Mouse (Mus musculus) v-Abl transformed pro-B cells (cell line): ENCODE data around the gene Rasa1.

Source experiments
- in situ Hi-C, 2 experiments: fragments of 400-800 bp; cut with MboI; formaldehyde crosslinking; loops; one replicate each; pipeline ENCODE4 v1.15.1; 2025; ENCODE audit not compliant: unreplicated experiment in 2 of 2

Rasa1 gene

DNA sequence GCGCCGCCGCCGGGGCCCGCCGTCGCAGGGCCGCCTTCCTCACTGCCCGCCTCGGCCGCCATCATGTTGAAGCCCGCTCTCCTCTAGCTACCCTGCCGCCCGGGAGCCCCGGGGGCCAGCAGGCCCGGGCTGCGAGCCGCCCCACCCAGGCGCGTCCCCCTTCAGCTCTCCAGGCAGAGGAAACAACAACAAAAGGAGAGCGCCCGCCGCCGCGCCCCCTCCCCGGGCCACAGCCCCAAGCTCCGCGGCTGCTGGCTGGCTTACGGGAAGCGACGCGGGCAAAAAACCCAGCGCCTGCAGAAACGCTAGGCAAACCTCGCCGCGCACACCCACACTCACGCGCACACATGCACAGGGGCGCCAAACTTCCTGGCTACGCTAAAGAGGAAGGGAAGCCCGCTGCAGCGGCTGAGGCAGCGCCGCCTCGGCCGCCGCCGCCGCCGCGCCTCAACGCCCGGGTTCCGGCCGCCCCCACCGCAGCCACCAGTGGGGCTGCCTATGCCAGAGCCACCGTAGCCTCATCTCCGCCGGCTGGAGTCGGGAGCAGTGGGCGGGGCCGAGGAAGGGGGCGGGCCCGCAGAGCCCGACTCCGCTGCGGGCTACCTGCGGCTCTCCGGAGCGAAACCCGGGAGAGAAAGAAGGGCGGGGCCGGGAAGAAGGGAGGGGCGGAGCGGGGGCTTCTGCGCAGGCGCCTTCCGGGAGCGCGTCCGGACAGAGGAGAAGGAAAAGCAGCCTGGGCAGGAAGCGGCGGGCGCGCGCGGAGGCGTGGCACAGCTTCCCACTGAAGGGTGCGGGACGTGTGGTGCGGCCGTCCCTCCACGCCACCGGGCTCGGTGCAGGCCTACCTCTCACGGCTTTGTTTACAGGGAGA is at the start of gene Rasa1:
TSS of gene Rasa1 (minus strand) at position 288 of the 871 bp plus-strand sequence.
- in situ Hi-C loops: loop anchor here (5.0 to 25.0 kb wide), 4 partner anchors 97 to 1552 kb away; partner anchors contain the start of gene Cox7c (in 1 of the 2)

DNA sequence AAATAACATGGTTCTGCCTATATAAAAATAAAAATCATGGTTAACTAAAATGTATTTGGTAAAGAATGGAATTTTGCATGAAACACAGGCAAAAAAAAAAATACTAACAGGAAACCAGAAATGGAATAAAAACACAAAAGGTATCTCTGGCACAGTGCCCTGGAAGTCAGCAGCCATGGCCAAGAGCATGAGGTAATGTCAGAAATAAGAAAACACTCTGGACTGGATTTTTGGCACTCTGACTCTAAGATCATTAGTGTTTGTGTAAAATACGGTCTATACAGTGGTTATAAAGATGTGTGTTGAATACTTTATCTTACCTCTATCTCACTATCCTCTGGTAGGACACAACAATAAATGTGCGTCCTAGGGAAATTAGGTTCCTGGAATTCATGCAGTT is 22.6 kb upstream of the Rasa1 start:
- in situ Hi-C loops: no loop called here

DNA sequence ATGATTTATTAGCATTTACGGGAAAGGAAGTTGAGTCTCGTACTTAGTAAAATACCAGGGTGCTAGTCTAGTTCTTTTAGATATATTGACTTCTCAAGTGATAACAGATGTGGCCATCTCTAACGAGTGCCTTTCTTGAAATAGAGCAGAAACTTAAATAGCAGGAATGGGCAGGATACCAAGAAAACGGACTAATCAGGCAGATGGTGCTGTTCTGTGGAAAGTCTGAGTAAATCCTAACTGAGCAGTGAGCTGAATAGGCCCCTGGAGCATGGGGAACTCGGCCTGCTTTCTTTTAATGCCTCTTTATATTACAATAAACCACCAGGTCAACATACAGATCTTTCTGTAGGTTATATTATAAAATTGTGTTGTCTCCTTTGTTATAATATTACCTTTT is 22.0 kb upstream of the Rasa1 start:
- in situ Hi-C loops: no loop called here

DNA sequence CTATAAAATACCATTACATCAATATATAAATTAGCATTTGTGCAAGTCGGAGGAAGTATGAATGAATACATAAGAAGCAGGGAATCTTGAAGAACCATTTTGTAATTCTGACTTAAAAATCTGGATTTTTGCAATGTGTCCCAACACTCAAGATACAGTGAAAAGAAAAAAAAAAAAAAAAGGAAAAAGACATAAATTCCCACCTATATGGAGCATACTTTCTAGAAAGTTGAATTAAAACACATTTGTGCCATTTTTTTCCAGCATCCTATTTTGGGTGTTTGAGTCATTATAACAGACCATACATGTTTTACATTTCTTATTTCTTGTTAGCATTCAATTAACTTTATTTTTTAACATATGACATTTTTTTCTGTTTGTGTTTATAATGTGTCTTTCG is 21.6 kb upstream of the Rasa1 start:
- in situ Hi-C loops: no loop called here

DNA sequence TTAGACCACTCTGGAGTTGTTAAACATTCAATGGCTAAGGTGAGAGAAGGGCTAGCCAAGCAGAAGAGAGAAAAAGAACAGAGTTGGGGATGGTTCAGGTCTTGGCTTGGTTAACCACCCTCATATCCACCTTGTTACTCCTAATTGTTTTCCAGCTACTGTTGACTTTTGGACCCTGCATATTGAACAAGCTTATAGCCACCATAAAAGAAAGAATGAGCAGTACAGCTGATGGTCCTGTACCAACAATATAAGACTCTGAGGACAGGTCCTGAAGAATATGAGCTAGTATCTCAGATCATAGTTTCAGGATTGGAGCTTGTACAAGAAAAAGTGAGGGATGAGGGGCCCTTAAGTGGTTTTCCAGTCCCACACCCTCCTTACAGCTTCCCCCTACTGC is 17.1 kb upstream of the Rasa1 start:
- in situ Hi-C loops: no loop called here

DNA sequence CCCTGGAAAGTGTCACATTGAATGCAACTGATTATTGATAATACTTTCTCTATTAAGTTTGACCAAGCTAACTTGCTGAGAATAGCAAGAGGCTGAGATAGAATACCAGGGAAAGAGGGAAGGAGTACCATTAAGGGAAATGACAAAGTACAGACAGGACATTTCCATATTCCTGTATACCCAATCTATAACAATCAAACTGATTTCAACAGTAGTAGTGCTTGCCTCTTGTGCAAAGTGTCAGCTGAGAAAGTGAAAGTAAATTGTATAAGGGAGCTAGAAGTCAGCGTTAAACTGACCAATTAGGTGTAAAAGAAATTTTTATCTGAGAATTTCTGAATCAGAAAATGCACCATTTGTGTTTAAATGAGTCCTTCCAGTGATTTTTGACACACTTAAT is 1.7 kb upstream of the Rasa1 start:
- in situ Hi-C loops: loop anchor here in 1 of 2 experiments (25.0 kb wide), 2 partner anchors 747 to 1553 kb away; partner anchors contain the start of gene Cox7c

DNA sequence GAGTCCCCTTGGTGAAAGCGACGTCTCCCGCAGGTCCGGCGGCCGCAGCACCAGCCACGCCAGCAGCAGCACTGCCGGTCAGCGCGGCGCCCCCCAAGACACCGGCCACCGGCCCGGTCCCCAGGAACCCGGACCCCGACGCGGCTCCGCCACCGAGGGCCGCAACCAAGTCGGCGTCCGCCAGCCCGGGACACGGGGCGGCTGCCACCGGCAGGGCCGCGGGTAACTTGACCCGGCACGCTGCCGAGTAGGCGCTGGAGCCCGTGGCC is 422 bp downstream of the Rasa1 start:
- in situ Hi-C loops: loop anchor here (5.0 to 25.0 kb wide), 4 partner anchors 96 to 1551 kb away; partner anchors contain the start of gene Cox7c (in 1 of the 2)

DNA sequence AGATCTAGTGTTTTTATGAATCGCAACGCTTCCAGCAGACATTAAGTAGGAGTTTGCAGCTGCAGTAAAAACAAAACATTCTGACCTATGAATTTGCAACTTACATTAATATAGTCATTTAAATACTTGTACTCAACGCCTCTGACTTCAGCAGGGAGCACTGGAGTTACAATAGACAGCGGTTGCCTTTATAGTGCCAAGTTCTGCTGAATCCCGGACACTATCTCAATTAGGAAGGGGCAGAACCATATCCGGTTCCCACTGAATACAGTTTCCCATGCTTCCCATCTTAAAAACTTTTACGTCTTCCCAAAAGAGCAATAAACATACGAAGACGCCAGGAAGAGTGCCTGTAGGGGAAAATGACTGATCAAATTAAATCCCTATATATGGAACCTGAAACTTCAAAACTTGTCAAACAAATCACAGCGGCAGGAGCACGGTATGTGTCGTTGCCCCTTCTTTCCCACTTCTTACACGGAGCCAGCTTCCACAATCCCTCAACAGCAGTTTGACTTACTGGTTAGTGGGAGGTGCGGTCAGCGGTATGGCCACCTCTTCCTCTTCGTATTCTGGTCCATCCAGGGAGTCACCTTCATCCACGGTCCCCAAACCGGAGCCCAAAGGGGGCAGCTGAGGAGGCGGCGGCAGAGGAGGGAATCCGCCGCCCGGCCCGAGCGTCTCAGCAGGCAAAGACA is 905 bp downstream of the Rasa1 start:
- in situ Hi-C loops: loop anchor here (5.0 to 25.0 kb wide), 4 partner anchors 96 to 1551 kb away; partner anchors contain the start of gene Cox7c (in 1 of the 2)

DNA sequence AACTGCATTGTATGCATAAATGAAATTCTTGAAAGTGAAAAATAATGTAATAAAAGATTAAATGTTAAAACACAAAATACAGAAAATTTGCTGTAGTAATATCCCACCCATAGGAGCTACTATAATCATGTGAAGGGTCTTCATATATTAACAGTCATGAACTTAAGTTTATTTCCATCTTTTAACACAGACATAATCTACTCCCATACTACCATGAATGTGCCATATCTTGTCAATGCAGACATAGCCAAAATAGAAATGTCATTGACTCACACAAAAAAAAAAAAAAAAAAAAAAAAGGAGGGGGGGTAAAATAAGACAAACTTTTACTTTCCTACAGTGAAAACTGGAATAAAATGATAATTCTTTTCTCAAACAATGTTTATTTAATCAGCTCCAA is 6.3 kb downstream of the Rasa1 start:
- in situ Hi-C loops: loop anchor here in 1 of 2 experiments (25.0 kb wide), 2 partner anchors 755 to 1545 kb away; partner anchors contain the start of gene Cox7c

DNA sequence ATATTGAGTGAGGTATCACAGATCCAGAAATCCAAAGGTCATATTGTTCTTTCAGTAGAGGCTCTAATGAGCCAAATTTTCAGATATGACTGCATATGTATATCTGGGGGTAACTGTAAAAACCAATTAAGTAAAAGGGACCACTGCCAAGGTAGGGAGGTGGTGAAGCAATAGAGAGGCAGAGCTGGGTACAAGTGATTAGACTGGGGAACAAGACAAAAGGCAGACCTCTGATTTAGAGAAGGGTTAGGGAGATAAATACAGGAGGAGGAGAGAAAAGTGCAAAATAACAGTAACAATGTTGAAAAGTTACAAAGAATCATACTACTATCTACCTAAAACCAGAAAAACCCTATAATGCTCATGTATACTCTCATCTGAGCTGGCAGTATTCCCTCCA is 10.0 kb downstream of the Rasa1 start:
- in situ Hi-C loops: loop anchor here in 1 of 2 experiments (25.0 kb wide), 2 partner anchors 758 to 1542 kb away; partner anchors contain the start of gene Cox7c

DNA sequence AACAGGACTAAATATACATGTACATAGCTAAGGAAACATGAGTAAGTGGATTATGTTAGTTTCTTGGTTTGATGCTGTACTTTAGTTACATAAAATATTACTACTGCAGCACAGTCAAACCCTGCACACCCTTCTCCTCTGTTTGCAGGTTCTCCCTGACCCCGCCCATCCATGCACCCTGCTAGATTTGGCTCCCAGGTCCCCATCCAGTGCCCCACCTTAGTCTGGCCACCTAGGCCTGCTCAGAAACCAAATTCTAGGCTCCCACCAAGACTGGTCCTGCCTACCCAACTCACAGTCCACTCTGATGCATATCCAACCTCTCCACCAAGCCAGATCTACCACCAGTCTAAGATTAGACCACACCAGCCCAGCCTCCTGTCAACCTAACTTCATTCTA is 14.4 kb downstream of the Rasa1 start:
- in situ Hi-C loops: no loop called here

DNA sequence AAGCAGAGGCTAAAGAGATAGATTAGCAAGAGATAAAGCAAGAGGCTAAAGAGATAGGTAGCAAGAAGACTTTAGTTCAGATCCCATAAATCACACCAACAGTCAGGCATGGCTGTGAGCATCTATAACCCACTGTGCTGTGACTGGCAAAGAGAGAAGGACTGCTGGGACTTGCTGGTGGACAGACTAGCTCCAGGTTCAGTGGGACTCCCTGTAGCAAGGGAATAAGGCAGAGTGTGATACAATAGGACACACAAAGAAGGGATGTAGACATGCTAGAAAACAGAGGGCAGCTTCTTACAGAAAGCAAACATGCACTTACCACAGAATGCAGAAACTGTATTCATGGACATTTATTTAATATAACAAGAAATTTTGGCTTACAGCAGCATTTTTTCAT is 15.1 kb downstream of the Rasa1 start:
- in situ Hi-C loops: no loop called here

DNA sequence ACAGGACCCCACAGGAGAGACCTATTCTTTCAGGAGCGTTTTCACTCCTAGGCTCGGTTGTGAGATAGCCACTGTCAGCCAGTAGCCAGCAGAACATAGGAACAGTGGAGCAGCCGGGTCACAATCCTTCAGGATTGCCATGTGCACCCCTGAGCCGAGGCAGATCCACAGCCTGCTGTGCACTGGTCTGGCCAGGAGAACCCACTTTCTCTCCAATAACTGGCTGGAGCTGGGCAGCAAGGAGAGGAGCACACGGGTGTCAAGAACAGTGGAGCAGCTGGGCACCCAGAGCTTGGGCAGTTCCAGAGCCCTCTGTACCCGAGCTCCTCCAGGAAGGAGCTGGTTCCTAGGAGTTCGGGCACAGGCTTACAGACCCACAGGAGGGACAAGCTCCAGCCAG is 50.2 kb downstream of the Rasa1 start:
- in situ Hi-C loops: no loop called here

DNA sequence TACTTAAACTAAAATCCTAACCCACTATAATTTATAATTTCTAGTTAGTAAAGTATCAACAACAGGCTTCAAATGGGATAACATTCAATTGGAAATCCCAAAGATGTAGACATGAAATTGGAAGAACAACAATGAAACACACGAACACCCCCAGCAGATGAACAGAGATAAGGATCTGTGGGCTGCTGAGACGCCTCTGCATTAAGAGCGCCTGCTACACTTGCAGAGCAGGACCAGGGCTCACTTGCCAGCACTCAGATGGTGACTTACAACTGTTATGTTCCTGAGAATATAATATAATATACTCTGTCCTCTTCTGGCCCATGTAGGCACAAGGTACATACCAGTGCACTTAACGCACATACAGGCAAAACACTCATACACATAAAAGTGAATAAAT is 70.3 kb downstream of the Rasa1 start:
- in situ Hi-C loops: no loop called here

DNA sequence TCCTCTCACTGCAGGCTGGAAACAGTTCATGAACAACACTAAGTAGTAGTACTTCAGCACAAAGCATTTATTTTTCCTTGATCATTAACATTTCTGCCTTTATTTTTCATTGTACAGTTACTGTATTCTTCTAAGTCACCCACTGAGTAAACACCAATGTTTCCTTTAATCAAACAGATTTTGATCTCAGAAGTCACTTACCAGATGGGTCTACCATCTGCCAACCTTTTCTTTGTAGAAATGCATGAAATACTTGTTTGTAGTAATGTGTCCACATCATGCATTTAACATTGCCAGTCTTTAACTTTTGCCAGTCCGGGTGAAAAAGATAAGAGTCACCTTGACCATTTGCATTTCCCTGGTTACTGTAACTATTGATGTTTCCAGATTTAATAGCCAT is 78.6 kb downstream of the Rasa1 start:
- in situ Hi-C loops: no loop called here

DNA sequence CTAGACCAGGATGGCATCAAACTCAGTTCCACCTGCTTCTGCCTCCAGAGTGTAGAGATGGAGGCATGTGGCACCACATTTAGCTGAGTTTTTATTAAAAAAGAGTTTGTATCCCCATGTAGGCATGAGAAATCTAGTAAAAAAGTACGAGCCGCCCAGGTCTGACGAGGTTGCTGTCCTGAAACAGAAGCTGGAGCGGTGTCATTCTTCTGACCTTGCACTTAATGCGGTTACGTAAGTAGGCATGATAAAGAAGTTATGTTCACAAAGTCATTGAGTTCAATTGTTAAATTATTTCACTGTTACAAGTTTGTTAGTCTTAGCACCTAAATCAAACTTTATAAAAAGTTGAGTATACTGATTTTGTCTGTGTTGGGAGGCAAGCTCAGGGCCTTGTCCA is 80.3 kb downstream of the Rasa1 start:
- in situ Hi-C loops: no loop called here

DNA sequence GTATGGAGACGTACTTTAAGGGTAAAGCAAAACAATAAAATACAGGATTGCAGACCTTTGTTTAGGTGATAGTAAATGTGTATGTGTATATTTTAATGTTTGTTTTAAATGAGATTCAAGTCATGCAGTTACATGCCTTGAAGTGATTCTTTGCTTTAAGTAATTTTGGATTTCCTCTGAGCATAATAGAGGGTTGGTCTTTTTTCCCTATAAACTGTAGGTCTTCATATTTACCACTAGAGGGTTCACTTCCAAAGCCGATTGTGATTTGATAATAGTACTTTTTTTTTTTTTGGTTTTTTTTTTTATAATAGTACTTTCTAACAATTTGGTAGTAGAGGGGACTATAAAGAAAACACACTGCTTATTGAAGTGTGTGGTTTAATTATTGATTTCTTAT is 81.4 kb downstream of the Rasa1 start:
- in situ Hi-C loops: no loop called here

DNA sequence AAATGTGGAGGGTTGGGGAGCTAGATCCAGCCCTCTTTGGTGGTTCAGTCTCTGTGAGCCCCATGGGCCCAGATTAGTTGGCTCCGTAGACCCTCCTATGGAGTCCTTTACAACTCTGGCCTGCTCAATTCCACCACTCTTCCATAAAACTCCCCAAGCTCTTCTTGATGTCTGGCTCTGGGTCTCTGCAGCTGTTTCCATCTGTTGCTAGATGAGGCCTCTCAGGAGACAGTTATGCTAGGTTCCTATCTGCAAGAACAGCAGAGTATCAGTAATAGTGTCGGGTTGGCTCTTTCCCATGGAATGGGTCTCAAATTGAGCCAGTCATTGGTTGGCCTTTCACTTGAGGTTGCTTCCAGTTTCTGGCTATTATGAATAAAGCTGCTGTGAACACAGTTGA is 97.7 kb downstream of the Rasa1 start:
- in situ Hi-C loops: loop anchor here (5.0 to 25.0 kb wide), 3 partner anchors 96 to 846 kb away; partner anchors contain the start of genes Cox7c (in 2 of the 2) and Rasa1 (in 1 of the 2)

DNA sequence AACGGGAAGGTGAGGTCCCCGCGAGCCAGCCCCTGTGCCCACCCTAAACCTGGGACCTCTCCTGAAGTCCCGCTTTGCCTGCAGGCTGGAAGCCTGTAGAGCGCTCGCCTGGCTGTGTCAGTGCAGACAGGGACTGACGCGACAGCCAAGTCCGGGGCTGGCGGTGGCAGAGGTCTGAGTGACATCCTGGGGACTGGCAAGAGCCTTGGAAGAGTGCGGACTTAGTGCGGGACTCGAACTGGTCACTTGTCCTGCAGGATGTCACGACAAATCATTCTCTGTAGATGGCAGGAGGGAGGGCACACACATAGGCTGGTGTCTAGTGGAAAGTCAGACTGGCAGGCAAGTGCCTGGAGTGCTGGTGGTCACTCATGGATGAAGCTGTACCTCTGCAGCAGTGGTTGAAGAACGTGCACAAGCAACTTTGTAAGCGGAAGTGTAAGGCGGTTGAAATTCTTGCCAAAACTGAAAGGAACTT is 99.2 kb downstream of the Rasa1 start:
- in situ Hi-C loops: loop anchor here (5.0 to 25.0 kb wide), 3 partner anchors 98 to 848 kb away; partner anchors contain the start of genes Cox7c (in 2 of the 2) and Rasa1 (in 1 of the 2)

DNA sequence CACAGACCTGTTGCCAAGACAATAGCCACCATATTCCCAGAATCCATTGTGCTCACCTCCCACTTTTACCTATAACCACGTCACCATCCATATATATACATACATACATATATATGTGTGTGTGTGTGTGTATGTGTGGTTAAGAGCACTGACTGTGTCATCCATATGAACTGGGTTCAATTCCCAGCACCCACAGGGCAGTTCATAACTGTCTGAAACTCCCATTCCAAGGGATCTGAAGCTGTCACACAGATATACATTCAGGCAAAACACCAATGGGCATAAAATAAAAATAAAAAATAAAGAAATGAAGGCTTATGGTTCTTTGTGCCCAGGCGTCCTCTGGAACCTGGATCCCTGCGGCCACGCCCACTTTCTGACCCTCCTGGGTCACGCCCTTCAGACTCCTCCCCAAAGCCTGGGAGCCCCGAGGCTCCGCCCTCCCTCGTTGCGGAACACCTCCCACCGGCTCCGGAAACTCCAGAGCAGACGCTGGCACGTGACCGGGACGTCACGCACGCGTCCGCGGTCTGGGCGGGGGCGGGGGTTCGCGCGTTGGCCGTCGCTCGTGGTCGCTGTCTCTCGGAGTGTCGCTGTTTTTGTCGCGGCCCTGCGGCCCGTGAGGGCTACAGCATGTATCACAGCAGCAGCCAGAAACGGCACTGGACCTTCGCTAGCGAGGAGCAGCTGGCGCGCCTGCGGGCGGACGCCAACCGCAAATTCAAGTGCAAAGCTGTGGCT is 99.9 kb downstream of the Rasa1 start, which contains the start of gene Ccnh:
TSS of gene Ccnh (plus strand) at position 506 of the 741 bp plus-strand sequence.
- in situ Hi-C loops: loop anchor here (25.0 kb wide), 1 partner anchor 848 kb away; the partner anchor contains the start of gene Cox7c (in 2 of the 2)
